Mouse (Mus musculus) ES-E14 (cell line): ENCODE measurements around the gene Capzb.

Experiments
- HCFC1 ChIP-seq: IDR thresholded peaks from 2 replicates; pipeline ENCODE4 v1.6.1; 2012; ENCODE audit warnings: low read length, inconsistent platforms, borderline replicate concordance; ENCODE audit not compliant: insufficient read depth
- ZC3H11A ChIP-seq: IDR thresholded peaks from 2 replicates; pipeline ENCODE4 v1.6.1; 2012; ENCODE audit warnings: low read depth, mild to moderate bottlenecking, inconsistent platforms, low read length, borderline replicate concordance
- ZNF384 ChIP-seq: IDR thresholded peaks from 2 replicates; pipeline ENCODE4 v1.6.1; 2012; ENCODE audit warnings: low read depth, low read length, inconsistent platforms

GRCm38 (mm10) chr4:139240334-139240733 is 47.6 kb downstream of the Capzb start:
- no peak for TF ChIP-seq HCFC1
- TF ChIP-seq ZC3H11A = no peak
- no peak for TF ChIP-seq ZNF384
